Mouse (Mus musculus): ENCODE measurements at regions not wholly inside any gene's neighbourhood (a gene's known extent, or its start where the extent isn't known, plus 50 kb on each side); places are given as distances from the start of the nearest gene placed in this dataset.

DNA sequence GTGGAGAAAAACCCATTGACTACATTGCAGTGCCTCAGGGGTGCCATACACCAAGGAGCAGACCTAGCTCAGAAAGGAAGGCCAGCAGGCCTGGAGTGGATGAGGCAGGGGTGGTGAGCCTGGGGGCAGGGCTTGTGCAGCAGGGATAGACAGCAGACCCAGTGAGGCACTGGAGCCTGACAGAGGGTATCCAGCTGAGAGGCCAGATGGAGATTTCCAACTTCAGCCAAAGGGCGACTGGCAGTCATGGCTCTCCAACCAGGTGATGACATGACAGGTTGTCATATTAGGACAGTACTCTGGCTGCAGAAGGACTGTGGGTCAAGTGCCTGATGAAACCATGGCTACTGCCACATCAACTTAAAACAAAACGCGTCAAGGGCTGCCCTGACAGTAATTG lies 431.1 kb downstream of the Glrx3 start:
- Histone ChIP-seq H3K4me3 (ENCODE audit: insufficient read depth, low read depth, low read length) (no peak overlapping the region), H3K4me1 (ENCODE audit: control insufficient read depth, insufficient read depth, low read length) (peaks cover 3% of the 10 kb centered on the region), H3K27ac (ENCODE audit: insufficient read depth, low read depth, low read length) (no peak overlapping the region)
- TF ChIP-seq CTCF (IDR thresholded peaks at IDR 0.05; ENCODE audit: insufficient read depth, low read depth, low read length), result no peak
- no peak for TF ChIP-seq POLR2A (IDR thresholded peaks at IDR 0.05; ENCODE audit: insufficient read depth, low read depth, low read length)
- 91% methylated on average over 3 of the region's 3 CpGs for WGBS

DNA sequence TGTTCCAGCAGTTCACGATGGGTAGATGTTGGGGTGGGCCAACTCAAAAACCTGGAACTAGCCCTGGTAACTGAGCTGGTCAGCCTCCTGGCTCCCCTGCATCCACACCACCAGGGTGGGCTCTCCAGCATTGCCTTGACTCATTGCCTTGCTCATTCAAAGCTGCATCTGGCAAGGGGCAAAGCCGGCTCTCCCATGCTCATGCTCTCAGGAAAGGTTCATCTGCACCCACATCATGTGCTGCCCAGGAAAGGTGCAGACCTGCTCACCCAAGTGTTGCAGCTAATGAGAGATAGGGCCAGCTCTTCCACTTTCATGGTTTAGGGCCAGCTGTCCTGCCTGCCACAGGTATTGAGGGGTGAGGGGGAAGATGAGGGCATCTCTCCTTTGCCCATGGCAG lies 437.9 kb downstream of the Glrx3 start:
- Histone ChIP-seq H3K4me1 (ENCODE audit: control insufficient read depth, insufficient read depth, low read length) (no peaks in the 10 kb centered on the region), H3K27ac (ENCODE audit: insufficient read depth, low read depth, low read length) (no peak overlapping the region), H3K4me3 (ENCODE audit: insufficient read depth, low read depth, low read length) (no peak overlapping the region)
- WGBS, result 92% methylated on average over 2 of the region's 2 CpGs
- TF ChIP-seq POLR2A (IDR thresholded peaks at IDR 0.05; ENCODE audit: insufficient read depth, low read depth, low read length) (no peak), CTCF (IDR thresholded peaks at IDR 0.05; ENCODE audit: insufficient read depth, low read depth, low read length) (no peak)

DNA sequence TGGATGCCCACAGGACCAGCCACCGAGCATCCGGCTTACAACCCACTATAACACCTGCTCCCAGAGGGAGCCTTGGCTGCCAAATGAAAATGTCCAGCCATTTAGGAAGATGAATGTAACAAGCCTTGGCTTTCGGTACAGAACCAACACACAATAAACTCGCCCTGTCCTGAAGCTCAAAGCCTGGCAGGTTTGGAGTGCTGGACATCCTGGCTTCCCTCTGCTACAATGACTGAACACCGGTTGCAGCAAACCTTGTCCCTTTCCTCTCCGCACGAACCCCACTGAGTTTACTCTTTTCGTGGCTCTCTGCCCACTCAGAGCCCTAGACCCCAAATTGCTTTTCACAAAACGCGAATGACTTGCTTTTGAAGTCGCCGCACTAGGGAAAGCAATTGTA lies 441.9 kb downstream of the Glrx3 start:
- 75% methylated on average over 12 of the region's 12 CpGs for WGBS
- TF ChIP-seq CTCF (IDR thresholded peaks at IDR 0.05; ENCODE audit: insufficient read depth, low read depth, low read length) (no peak), POLR2A (IDR thresholded peaks at IDR 0.05; ENCODE audit: insufficient read depth, low read depth, low read length) (no peak)
- no peak overlapping the region for H3K4me3 ChIP-seq (ENCODE audit: insufficient read depth, low read depth, low read length)
- H3K27ac ChIP-seq (ENCODE audit: insufficient read depth, low read depth, low read length), result no peak overlapping the region
- H3K4me1 ChIP-seq (ENCODE audit: control insufficient read depth, insufficient read depth, low read length), result peaks cover 7% of the 10 kb centered on the region; the same call in 1 of the 2 replicates

DNA sequence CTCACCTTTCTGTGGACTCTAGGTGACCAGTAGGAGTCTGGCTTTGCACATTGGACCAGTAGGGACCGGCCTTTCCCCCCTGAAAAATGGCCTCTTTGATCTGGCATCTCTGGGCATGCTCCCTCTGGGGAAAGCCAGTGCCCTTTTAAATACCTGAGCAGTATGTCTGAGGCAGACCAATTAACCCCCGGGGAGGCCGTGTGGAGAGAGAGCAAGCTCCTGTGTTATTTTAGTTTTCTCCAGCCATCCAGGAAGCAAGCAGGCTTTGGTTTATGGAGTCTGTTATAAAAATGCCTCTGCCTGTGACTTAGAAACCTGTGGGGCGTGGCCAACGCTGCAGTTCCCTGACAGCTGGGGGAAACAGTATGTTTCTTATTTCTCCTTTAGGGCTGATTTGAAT lies 445.5 kb downstream of the Glrx3 start:
- H3K27ac ChIP-seq (ENCODE audit: insufficient read depth, low read depth, low read length), result no peak overlapping the region
- TF ChIP-seq POLR2A (IDR thresholded peaks at IDR 0.05; ENCODE audit: insufficient read depth, low read depth, low read length) (no peak), CTCF (IDR thresholded peaks at IDR 0.05; ENCODE audit: insufficient read depth, low read depth, low read length) (no peak)
- no peak overlapping the region for H3K4me3 ChIP-seq (ENCODE audit: insufficient read depth, low read depth, low read length)
- H3K4me1 ChIP-seq (ENCODE audit: control insufficient read depth, insufficient read depth, low read length), result peaks cover 7% of the 10 kb centered on the region; the same call in 1 of the 2 replicates
- WGBS, result 53% methylated on average over 5 of the region's 5 CpGs

DNA sequence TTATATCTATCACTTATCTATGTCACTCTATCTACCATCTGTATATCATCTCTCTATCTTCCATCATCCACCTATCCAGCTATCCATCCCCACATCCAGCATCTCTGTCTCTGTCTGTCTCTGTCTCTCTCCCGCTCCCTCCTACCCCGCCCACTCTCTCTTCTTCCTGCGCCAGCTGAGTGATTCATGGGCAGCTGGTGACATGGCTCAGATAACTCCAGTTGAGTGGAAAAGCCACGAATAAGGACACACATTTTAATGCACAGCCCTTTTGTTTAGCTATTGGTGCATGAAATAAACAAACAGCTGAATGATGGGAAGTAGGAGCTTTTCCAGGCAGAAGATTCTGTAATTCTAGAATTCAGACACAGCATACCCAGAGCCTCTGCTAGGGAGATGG lies 446.3 kb downstream of the Glrx3 start:
- TF ChIP-seq CTCF (IDR thresholded peaks at IDR 0.05; ENCODE audit: insufficient read depth, low read depth, low read length), result no peak
- TF ChIP-seq POLR2A (IDR thresholded peaks at IDR 0.05; ENCODE audit: insufficient read depth, low read depth, low read length), result no peak
- no peak overlapping the region for H3K27ac ChIP-seq (ENCODE audit: insufficient read depth, low read depth, low read length)
- peaks cover 7% of the 10 kb centered on the region; the same call in 1 of the 2 replicates for H3K4me1 ChIP-seq (ENCODE audit: control insufficient read depth, insufficient read depth, low read length)
- H3K4me3 ChIP-seq (ENCODE audit: insufficient read depth, low read depth, low read length), result no peak overlapping the region
- 63% methylated on average over 4 of the region's 4 CpGs for WGBS

DNA sequence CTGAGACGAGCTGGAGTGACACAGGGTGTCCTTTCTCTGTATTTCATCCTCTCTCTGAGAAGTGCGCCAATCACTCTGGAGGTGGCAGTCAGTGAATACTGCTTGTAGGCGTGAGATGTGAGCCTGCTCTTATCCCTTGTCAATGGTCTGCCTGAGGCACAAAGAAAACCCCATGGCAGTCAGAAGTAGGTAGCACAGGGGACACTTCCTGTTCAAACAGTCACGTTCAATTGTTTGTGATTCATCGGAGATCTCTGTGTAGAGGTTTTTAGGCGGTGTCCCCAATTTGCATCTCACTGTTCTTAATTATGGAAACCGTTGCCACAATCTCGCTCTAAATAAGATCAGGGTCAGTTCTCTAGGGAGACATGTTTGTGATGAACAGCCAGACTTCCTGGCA lies 447.7 kb downstream of the Glrx3 start:
- TF ChIP-seq POLR2A (IDR thresholded peaks at IDR 0.05; ENCODE audit: insufficient read depth, low read depth, low read length) (no peak), CTCF (IDR thresholded peaks at IDR 0.05; ENCODE audit: insufficient read depth, low read depth, low read length) (no peak)
- 84% methylated on average over 8 of the region's 8 CpGs for WGBS

DNA sequence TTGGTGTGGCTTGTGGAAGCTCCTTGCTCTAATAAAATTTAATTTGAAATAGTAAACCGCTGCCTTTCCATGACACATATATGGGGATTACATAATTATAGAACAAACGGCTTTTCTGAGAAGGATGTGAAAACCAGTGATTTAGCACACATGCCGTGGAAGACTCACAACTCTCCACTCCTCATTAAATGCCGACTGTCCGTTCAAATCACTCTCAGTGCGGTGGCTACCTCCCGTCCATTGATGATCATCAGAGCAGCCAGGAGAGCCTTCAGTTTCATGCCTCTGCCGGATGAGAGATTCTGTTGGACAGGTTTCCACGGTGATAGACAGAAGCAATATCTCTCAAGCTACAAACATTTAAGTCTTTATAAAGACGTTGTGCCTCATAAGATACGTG lies 451.3 kb downstream of the Glrx3 start:
- Histone ChIP-seq H3K4me1 (ENCODE audit: control insufficient read depth, insufficient read depth, low read length) (no peaks in the 10 kb centered on the region; the same call in 1 of the 2 replicates), H3K4me3 (ENCODE audit: insufficient read depth, low read depth, low read length) (no peak overlapping the region), H3K27ac (ENCODE audit: insufficient read depth, low read depth, low read length) (no peak overlapping the region)
- WGBS, result 70% methylated on average over 11 of the region's 11 CpGs
- TF ChIP-seq POLR2A (IDR thresholded peaks at IDR 0.05; ENCODE audit: insufficient read depth, low read depth, low read length), result no peak
- no peak for TF ChIP-seq CTCF (IDR thresholded peaks at IDR 0.05; ENCODE audit: insufficient read depth, low read depth, low read length)

More for the DNA sequence above, 447.7 kb downstream of the Glrx3 start:
- Histone ChIP-seq H3K4me3 (ENCODE audit: insufficient read depth, low read depth, low read length) (no peak overlapping the region), H3K4me1 (ENCODE audit: control insufficient read depth, insufficient read depth, low read length) (peaks cover 7% of the 10 kb centered on the region; the same call in 1 of the 2 replicates), H3K27ac (ENCODE audit: insufficient read depth, low read depth, low read length) (no peak overlapping the region)

DNA sequence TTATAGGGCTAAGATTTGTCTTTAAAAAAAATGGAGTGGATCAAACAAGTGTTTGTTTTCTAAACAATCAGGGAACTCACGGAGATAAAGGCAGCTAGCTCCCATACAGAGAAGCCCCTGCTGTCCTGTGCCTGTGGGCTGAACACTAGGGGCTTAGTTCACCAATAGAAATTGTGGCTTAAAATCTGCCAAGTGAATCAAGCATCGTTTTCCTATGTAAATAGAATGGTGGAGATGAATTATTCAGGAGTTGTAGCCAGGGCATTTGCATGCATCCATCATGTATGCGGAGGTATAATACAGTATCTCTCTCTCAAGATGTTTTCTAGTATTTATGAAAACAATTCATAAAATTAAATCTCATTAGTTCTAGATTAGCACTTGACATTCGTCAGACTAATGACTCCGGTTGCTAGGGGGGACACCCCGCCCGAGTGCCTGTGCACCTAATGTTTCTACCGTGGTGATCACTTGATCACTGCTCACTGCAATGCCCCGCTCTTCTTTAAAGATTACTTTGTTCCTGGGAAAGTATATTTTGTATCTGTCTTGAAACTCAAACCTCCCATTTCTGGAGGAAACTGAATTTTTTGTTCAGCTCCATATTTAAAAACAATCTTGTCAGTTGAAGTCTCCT lies 469.1 kb downstream of the Glrx3 start:
- TF ChIP-seq CTCF (IDR thresholded peaks at IDR 0.05; ENCODE audit: insufficient read depth, low read depth, low read length) (no peak), POLR2A (IDR thresholded peaks at IDR 0.05; ENCODE audit: insufficient read depth, low read depth, low read length) (no peak)
- WGBS, result 56% methylated on average over 9 of the region's 9 CpGs
- Histone ChIP-seq H3K27ac (ENCODE audit: insufficient read depth, low read depth, low read length) (no peak overlapping the region), H3K4me1 (ENCODE audit: control insufficient read depth, insufficient read depth, low read length) (no peaks in the 10 kb centered on the region), H3K4me3 (ENCODE audit: insufficient read depth, low read depth, low read length) (no peak overlapping the region)

DNA sequence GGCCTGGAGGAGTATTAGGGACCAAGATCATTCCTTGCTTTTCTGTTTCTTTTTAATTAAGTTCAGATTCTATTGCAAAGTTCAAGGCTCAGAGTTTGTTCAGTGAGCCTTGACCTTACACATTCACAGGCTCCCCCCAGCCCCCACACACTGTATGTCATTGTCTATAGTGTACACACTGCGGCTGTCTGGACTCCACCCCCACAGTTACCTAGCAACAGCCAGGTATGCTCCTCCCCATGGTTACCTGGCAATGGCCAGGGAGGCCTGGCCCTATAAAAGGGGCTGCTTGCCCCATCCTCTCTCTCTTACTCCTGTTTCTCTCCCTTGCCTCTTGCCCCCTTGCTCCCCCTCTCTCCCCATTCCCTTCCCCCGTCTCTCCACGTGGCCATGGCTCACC lies 472.0 kb downstream of the Glrx3 start:
- TF ChIP-seq POLR2A (IDR thresholded peaks at IDR 0.05; ENCODE audit: insufficient read depth, low read depth, low read length), result no peak
- no peak for TF ChIP-seq CTCF (IDR thresholded peaks at IDR 0.05; ENCODE audit: insufficient read depth, low read depth, low read length)
- Histone ChIP-seq H3K4me3 (ENCODE audit: insufficient read depth, low read depth, low read length) (no peak overlapping the region), H3K4me1 (ENCODE audit: control insufficient read depth, insufficient read depth, low read length) (no peaks in the 10 kb centered on the region), H3K27ac (ENCODE audit: insufficient read depth, low read depth, low read length) (no peak overlapping the region)
- 46% methylated on average over 3 of the region's 3 CpGs for WGBS
